Mouse (Mus musculus): ENCODE results near the gene Sox15. TPM values are rescaled to one million over a fixed set of nuclear protein-coding genes. Genes with fewer than 3 reads are reported as not detected.
A peak's percentile ranks its signal among the peaks of the same experiment; 100 is the strongest.

The Sox15 gene
- polyA plus RNA-seq, 1 experiment from 2014 or later, result not detected

DNA sequence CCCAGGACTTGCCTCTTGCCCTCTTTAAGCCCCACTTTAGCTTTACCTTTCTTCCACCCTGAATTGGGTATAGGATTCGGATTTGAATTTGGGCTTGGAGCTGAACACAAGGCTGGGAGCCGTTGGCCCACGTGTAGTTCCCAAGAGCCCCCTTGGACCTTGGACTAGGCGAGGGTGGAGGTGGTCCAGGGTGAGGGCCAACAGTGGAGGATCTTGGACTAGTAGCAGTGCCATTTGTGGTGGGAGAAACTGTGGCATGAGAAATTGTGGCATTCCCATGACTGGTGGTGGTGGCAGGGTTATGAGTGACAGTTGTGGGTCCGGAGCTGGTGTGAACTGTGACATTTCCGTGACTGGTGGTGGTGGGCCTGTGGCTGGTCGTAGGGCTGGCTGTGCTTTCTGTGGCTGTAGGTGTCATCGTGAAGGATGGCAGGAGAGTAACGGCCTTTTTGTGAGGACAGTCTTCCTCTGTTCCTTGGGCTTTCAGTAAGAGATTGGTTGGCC is 10.4 kb downstream of the Sox15 start:
- WGBS, result 80% methylated on average over 9 of the region's 9 CpGs
- Histone ChIP-seq H3K4me1 (ENCODE audit: control insufficient read depth, insufficient read depth, low read length) (peaks cover 22% of the 10 kb centered on the region), H3K27ac (replicated peaks; ENCODE audit: low read depth, low read length) (0 out of 2 replicates have a peak overlapping the region, but pooled peaks have one; percentile 20), H3K4me2 (ENCODE audit: low read length) (no peak overlapping the region), H3K36me3 (ENCODE audit: control insufficient read depth, insufficient read depth, low read length) (peaks cover 71% of the 10 kb centered on the region), H3K9ac (replicated peaks; ENCODE audit: low read length) (no peak overlapping the region), H3K27me3 (ENCODE audit: control insufficient read depth, insufficient read depth, low read length) (no peaks in the 10 kb centered on the region), H3K4me3 (replicated peaks; ENCODE audit: low read depth, low read length) (no peak overlapping the region), H3K9me3 (ENCODE audit: control insufficient read depth, low read length) (no peaks in the 10 kb centered on the region)
- DNase-seq (no peak), ATAC-seq (ENCODE audit: low FRiP score, low TSS enrichment) (no peak)

DNA sequence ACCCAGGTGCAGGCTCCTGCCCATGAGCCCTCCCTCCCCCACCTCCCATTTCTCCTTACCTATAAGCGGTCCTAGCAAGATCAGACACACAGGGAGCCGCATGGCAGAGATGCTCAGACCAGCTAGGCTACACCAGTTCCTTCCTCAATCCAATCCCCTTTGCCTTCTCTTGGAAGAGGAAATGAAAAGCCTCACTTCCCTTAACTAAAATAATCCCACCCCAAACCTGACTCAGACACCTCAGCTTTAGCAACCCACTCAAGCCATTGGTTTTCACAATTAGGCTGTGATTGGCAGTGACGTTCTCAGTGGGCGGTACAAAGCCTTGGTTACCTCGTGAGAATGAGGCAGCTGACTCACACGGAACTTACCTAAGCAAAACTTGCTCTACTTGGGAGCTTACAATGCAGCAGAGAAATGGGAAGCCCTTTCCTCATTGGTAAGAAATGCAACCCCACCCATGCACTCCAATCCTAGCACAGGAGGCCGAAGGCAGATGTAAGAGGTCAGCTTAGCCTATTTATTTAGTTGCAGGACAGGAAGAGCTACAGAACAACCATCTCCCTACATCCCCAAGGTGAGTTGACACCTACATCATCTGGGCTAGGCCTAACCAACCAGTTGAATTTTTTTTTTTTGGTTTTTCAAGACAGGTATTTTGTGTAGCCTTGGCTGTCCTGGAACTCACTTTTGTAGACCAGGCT is 11.0 kb downstream of the Sox15 start, which contains the start of gene Cd68:
Cd68 (minus strand) TSS at position 193 of the 704 bp plus-strand sequence.
- Histone ChIP-seq H3K9me3 (ENCODE audit: control insufficient read depth, low read length) (no peaks in the 10 kb centered on the region), H3K36me3 (ENCODE audit: control insufficient read depth, insufficient read depth, low read length) (peaks cover 75% of the 10 kb centered on the region), H3K27ac (replicated peaks; ENCODE audit: low read depth, low read length) (0 out of 2 replicates have a peak within 1 kb of the TSS, but pooled peaks have one; percentile 20), H3K4me1 (ENCODE audit: control insufficient read depth, insufficient read depth, low read length) (peaks cover 23% of the 10 kb centered on the region), H3K27me3 (ENCODE audit: control insufficient read depth, insufficient read depth, low read length) (no peaks in the 10 kb centered on the region), H3K4me2 (ENCODE audit: low read length) (no peak within 1 kb of the TSS), H3K9ac (replicated peaks; ENCODE audit: low read length) (no peak within 1 kb of the TSS), H3K4me3 (replicated peaks; ENCODE audit: low read depth, low read length) (no peak within 1 kb of the TSS)
- 43% methylated on average over 7 of the region's 7 CpGs for WGBS
- no peak for DNase-seq
- ATAC-seq (ENCODE audit: low FRiP score, low TSS enrichment), result no peak

DNA sequence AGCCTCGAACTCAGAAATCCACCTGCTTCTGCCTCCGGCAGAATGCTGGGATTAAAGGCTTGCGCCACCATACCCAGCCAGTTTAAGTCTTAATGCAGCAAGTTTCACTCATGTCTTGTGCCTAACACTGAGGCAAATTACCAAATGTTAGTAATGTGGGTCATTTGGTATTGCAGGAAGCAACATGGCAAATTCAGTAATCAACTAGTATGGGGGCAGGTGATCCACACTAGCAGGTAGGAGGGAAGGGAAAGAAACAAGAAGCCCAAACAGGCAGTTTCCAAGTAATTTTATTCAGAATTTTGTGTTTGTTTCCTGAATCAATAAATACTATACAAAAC is 11.5 kb downstream of the Sox15 start:
- no peak overlapping the region for H3K27ac ChIP-seq (replicated peaks; ENCODE audit: low read depth, low read length)
- peaks cover 75% of the 10 kb centered on the region for H3K36me3 ChIP-seq (ENCODE audit: control insufficient read depth, insufficient read depth, low read length)
- no peak overlapping the region for H3K4me3 ChIP-seq (replicated peaks; ENCODE audit: low read depth, low read length)
- ATAC-seq (ENCODE audit: low FRiP score, low TSS enrichment) (no peak), DNase-seq (no peak)
- H3K9ac ChIP-seq (replicated peaks; ENCODE audit: low read length), result no peak overlapping the region
- 90% methylated on average over 3 of the region's 3 CpGs for WGBS
- H3K4me2 ChIP-seq (ENCODE audit: low read length), result no peak overlapping the region
- H3K27me3 ChIP-seq (ENCODE audit: control insufficient read depth, insufficient read depth, low read length), result no peaks in the 10 kb centered on the region
- H3K9me3 ChIP-seq (ENCODE audit: control insufficient read depth, low read length), result no peaks in the 10 kb centered on the region
- peaks cover 18% of the 10 kb centered on the region for H3K4me1 ChIP-seq (ENCODE audit: control insufficient read depth, insufficient read depth, low read length)

DNA sequence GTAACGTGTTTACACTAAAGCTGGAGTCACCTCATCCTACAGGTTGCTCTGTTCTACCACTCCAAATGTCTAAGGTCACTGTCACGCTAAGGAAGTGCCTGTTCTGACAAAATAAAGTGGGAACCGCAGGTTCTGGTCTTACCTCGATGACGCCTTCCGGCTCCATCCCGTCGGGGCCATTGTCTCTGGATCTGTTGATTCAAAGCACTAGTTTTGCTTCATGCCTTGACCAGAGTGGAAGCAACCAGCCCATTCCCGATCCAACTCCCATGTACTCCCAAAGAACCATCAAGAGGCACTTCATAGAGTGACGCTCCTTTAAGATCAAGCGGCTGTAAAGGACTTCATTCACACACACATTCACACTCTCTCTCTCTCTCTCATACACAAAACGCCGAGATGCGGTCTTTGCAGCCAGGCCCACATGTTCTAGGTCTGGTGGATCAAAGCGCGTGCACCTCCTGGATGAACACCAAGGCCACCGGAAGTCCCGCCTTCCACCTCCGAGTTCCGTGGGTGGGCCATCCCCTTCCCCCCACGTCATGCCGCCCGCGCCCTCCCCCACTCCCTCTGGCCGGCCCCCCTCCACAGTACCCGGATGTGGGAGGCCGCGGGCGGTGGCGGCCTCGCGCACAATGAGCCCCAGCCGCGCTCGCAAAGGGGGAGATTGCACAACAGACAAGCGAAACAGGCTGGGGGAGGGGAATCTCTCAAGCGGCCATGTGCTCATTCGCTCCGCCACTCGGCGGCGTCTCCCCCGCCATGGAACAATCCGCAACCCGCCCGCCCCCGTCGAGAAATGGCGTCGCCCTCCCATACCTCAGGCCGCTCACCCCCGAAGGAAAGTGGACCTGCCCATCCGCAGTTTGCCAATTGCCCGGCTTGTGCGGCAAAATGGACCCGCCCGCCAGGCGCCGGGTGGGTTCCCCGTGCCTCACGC is 15.9 kb downstream of the Sox15 start:
- whole genome bisulfite sequencing, result 1% methylated on average over 58 of the region's 61 CpGs
- Histone ChIP-seq H3K27ac (replicated peaks; ENCODE audit: low read depth, low read length) (peak overlapping the region; percentile 96), H3K9me3 (ENCODE audit: control insufficient read depth, low read length) (no peaks in the 10 kb centered on the region), H3K9ac (replicated peaks; ENCODE audit: low read length) (peak overlapping the region; percentile 99), H3K4me1 (ENCODE audit: control insufficient read depth, insufficient read depth, low read length) (peaks cover 16% of the 10 kb centered on the region), H3K4me2 (ENCODE audit: low read length) (peak overlapping the region; percentile 98), H3K36me3 (ENCODE audit: control insufficient read depth, insufficient read depth, low read length) (peaks cover 75% of the 10 kb centered on the region), H3K27me3 (ENCODE audit: control insufficient read depth, insufficient read depth, low read length) (no peaks in the 10 kb centered on the region), H3K4me3 (replicated peaks; ENCODE audit: low read depth, low read length) (peak overlapping the region; percentile 100)
- ATAC-seq (ENCODE audit: low FRiP score, low TSS enrichment), result peak; percentile 81
- peak; percentile 98 for DNase-seq

DNA sequence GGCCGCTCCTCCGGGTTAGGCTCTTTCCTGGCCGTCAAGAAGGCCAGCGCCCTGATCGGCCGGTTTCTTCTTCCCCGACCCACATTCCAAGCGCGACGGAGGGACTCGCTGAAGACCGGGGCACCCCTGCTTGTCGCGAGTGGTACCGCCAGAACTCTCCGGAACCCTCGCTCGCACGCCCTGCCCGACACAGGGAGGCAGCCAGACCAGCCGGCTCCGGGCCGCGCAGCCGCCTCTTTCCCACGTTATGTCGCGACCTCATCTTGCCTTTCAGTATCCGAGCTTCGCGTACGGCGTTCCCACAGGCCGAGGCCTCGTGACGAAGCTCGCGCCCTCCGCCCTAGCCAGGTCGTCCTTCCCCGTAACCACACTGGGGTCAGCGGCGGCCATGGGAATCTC is 16.6 kb downstream of the Sox15 start:
- H3K36me3 ChIP-seq (ENCODE audit: control insufficient read depth, insufficient read depth, low read length), result peaks cover 75% of the 10 kb centered on the region
- H3K4me3 ChIP-seq (replicated peaks; ENCODE audit: low read depth, low read length), result peak overlapping the region; percentile 100
- peak; percentile 2; the same call in 1 of the 2 replicates for ATAC-seq (ENCODE audit: low FRiP score, low TSS enrichment)
- H3K4me2 ChIP-seq (ENCODE audit: low read length), result peak overlapping the region; percentile 98
- peak overlapping the region; percentile 99 for H3K9ac ChIP-seq (replicated peaks; ENCODE audit: low read length)
- peak overlapping the region; percentile 96 for H3K27ac ChIP-seq (replicated peaks; ENCODE audit: low read depth, low read length)
- no peaks in the 10 kb centered on the region for H3K27me3 ChIP-seq (ENCODE audit: control insufficient read depth, insufficient read depth, low read length)
- H3K9me3 ChIP-seq (ENCODE audit: control insufficient read depth, low read length), result no peaks in the 10 kb centered on the region
- peaks cover 16% of the 10 kb centered on the region for H3K4me1 ChIP-seq (ENCODE audit: control insufficient read depth, insufficient read depth, low read length)
- DNase-seq, result no peak
- WGBS, result under 1% methylated on average over 43 of the region's 43 CpGs

DNA sequence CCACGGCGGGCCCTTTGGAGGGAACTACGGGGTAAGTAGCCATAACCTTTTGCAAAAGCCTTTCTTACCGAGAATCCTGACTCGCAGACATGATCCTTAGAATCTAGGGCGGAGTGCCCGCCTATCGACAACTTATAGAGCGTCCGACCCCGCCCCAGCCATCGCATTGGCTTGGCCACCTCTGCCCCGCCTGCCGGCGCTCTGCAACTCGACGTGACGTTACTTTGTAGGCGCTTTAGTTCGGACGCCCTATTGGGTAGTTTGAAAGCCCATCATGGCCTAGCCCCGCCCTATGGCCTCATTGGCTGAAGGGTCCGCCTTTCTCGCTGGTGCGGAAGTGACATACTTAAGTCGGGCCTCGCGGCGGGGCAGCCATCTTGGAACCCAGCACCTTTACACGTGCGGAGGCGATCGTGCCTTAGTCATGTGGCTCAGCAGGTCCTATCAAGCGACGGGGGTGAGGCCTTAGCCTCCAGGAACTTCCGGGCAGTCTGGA is 17.1 kb downstream of the Sox15 start, which contains the start of gene Eif4a1:
Eif4a1 (minus strand) TSS at position 213 of the 496 bp plus-strand sequence.
- peak within 1 kb of the TSS; percentile 99 for H3K9ac ChIP-seq (replicated peaks; ENCODE audit: low read length)
- under 1% methylated on average over 36 of the region's 36 CpGs for WGBS
- H3K36me3 ChIP-seq (ENCODE audit: control insufficient read depth, insufficient read depth, low read length), result peaks cover 77% of the 10 kb centered on the region
- H3K27ac ChIP-seq (replicated peaks; ENCODE audit: low read depth, low read length), result peak within 1 kb of the TSS; percentile 96
- H3K4me3 ChIP-seq (replicated peaks; ENCODE audit: low read depth, low read length), result peak within 1 kb of the TSS; percentile 100
- peaks cover 16% of the 10 kb centered on the region for H3K4me1 ChIP-seq (ENCODE audit: control insufficient read depth, insufficient read depth, low read length)
- H3K4me2 ChIP-seq (ENCODE audit: low read length), result peak within 1 kb of the TSS; percentile 98
- H3K9me3 ChIP-seq (ENCODE audit: control insufficient read depth, low read length), result no peaks in the 10 kb centered on the region
- H3K27me3 ChIP-seq (ENCODE audit: control insufficient read depth, insufficient read depth, low read length), result no peaks in the 10 kb centered on the region
- peak; percentile 100 for DNase-seq
- ATAC-seq (ENCODE audit: low FRiP score, low TSS enrichment), result peak; percentile 97

DNA sequence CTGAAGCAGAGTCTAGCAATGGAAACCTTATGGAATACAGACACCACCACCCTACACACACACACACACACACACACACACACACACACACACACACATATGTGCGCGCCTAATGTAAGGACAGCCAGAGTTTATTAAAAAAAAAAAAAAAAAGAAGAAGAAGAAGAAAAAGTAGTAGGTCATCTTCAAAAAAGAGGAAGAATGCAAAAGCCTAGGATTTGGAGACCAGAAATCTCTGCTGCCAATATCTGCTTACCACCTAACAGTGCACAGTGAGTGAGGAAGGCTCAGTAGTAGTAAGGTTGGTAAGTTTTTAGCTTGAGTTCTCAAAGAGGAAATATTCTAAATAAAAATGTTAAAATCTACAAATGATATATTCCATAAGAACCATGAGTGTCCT is 24.0 kb downstream of the Sox15 start:
- WGBS, result 100% methylated on average over 2 of the region's 2 CpGs
- DNase-seq, result no peak
- H3K27ac ChIP-seq (replicated peaks; ENCODE audit: low read depth, low read length), result no peak overlapping the region
- H3K4me3 ChIP-seq (replicated peaks; ENCODE audit: low read depth, low read length), result no peak overlapping the region
- no peak overlapping the region for H3K9ac ChIP-seq (replicated peaks; ENCODE audit: low read length)
- H3K27me3 ChIP-seq (ENCODE audit: control insufficient read depth, insufficient read depth, low read length), result no peaks in the 10 kb centered on the region
- ATAC-seq (ENCODE audit: low FRiP score, low TSS enrichment), result no peak
- H3K4me1 ChIP-seq (ENCODE audit: control insufficient read depth, insufficient read depth, low read length), result peaks cover 18% of the 10 kb centered on the region
- no peak overlapping the region for H3K4me2 ChIP-seq (ENCODE audit: low read length)
- peaks cover 54% of the 10 kb centered on the region for H3K36me3 ChIP-seq (ENCODE audit: control insufficient read depth, insufficient read depth, low read length)
- H3K9me3 ChIP-seq (ENCODE audit: control insufficient read depth, low read length), result no peaks in the 10 kb centered on the region

DNA sequence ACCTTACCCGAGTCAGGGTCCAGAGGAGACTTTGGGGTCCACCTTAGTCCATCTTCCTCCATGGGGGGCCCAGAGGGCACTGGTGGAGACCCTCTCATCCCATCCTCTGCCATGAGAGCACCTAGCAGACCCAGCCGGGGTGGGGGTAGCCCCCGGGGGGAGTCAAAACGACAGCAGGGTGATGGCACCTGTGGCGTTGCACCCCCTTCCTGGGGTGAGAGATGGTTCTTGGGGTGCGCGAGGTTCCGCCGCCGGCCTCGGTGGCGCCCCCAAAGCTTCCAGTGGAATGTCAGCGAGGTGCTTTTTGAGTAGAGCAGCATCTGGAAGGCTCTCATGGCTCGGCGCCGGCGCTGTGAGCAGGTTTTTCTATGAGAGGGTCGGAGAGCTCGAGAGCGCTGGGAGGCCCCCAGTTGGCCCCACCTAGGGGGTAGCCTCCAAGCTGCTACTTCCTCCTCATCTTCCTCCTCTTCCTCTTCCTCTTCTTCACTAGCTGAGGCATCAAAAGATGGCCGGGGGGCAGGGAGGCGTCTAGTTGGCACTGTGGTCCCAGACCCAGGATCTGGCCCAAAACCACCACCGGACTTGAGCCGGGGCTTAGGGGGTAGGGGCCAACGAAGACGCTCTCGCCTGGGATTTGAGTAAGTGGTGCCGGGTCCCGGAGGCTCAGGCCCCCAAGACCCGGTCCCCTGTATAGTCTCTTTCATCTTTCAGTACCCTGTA is 25.2 kb downstream of the Sox15 start:
- H3K9ac ChIP-seq (replicated peaks; ENCODE audit: low read length), result 0 out of 2 replicates have a peak overlapping the region, but pooled peaks have one; percentile 76
- DNase-seq, result no peak
- no peak overlapping the region for H3K27ac ChIP-seq (replicated peaks; ENCODE audit: low read depth, low read length)
- H3K36me3 ChIP-seq (ENCODE audit: control insufficient read depth, insufficient read depth, low read length), result peaks cover 42% of the 10 kb centered on the region
- ATAC-seq (ENCODE audit: low FRiP score, low TSS enrichment), result no peak
- H3K4me2 ChIP-seq (ENCODE audit: low read length), result peak overlapping the region; percentile 93
- WGBS, result 95% methylated on average over 30 of the region's 30 CpGs
- H3K4me1 ChIP-seq (ENCODE audit: control insufficient read depth, insufficient read depth, low read length), result peaks cover 18% of the 10 kb centered on the region
- no peaks in the 10 kb centered on the region for H3K27me3 ChIP-seq (ENCODE audit: control insufficient read depth, insufficient read depth, low read length)
- no peak overlapping the region for H3K4me3 ChIP-seq (replicated peaks; ENCODE audit: low read depth, low read length)
- no peaks in the 10 kb centered on the region for H3K9me3 ChIP-seq (ENCODE audit: control insufficient read depth, low read length)

Data from midbrain, embryonic 14.5 days (tissue).